7 mouse cellular contexts compared by ENCODE assay signal in the genomic region with DNA sequence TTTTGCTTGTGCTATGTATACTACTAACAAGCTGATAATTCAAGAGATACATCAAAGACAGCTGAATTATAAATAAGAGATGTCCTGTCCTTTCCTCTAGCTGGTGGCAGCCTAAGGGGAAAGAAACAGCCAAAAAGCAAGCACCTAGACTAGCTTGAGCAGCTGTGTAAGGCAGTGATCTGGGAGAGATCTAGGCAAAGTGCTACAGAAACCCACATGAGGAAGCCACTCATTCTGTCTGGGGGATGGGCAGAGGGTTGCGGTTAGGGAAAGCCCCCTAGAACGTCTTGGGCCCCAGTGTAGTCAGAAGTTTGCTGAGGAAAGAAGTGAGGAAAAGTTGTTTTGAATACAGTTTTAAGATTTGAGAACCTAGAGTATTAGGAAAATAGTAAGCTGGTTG. TPM values are rescaled to one million over a fixed set of nuclear protein-coding genes. Genes with fewer than 3 reads are reported as not detected.
DNase-seq lines count a peak whose midpoint lies in the region; ATAC-seq lines count a peak whose summit lies in the region.

No protein-coding gene starts in this region.

- H3K27ac ChIP-seq in hindbrain, embryonic 12.5 days: no peak overlapping the region
- H3K27ac ChIP-seq in stomach, embryonic 14.5 days (ENCODE audit: low read length): peak overlapping the region; percentile 11; the same call in 1 of the 2 replicates

- H3K9ac ChIP-seq in hindbrain, embryonic 12.5 days: peak overlapping the region; percentile 99
- peak overlapping the region; percentile 85 for H3K9ac ChIP-seq in stomach, embryonic 14.5 days (replicated peaks; ENCODE audit: low read depth, low read length)

- WGBS in hindbrain, embryonic 12.5 days: 70% methylated on average over 2 of the region's 2 CpGs
- 60% methylated on average over 2 of the region's 2 CpGs for WGBS in stomach, embryonic 14.5 days

- intact Hi-C loops in left cerebral cortex, postnatal 10 days (cut with DNase I): no loop called here

- H3K4me2 ChIP-seq in hindbrain, embryonic 12.5 days (replicated peaks): peak overlapping the region; percentile 100
- H3K4me2 ChIP-seq in stomach, embryonic 14.5 days (replicated peaks; ENCODE audit: low read depth, low read length): peak overlapping the region; percentile 98

- H3K9me3 ChIP-seq in hindbrain, embryonic 12.5 days (replicated peaks): no peaks in the 10 kb centered on the region
- no peaks in the 10 kb centered on the region for H3K9me3 ChIP-seq in stomach, embryonic 14.5 days (ENCODE audit: control insufficient read depth, low read depth, low read length)

- peaks cover 58% of the 10 kb centered on the region for H3K36me3 ChIP-seq in hindbrain, embryonic 12.5 days
- peaks cover 44% of the 10 kb centered on the region for H3K36me3 ChIP-seq in stomach, embryonic 14.5 days (ENCODE audit: control insufficient read depth, insufficient read depth, low read length)

- ATAC-seq in hindbrain, embryonic 12.5 days (ENCODE audit: low FRiP score): no peak
- ATAC-seq in stomach, embryonic 14.5 days (ENCODE audit: insufficient number of reproducible peaks, insufficient read depth, low FRiP score, low read depth): no peak

- H3K4me1 ChIP-seq in hindbrain, embryonic 12.5 days: peaks cover 28% of the 10 kb centered on the region
- H3K4me1 ChIP-seq in stomach, embryonic 14.5 days (ENCODE audit: control insufficient read depth, insufficient read depth, low read length): peaks cover 19% of the 10 kb centered on the region

- DNase-seq in CD8-positive naive resting alpha-beta T cell, adult 2 months (ENCODE audit: low read depth in 2 of 2, low spot score in 2 of 2): peak; percentile 66 to 74
- peak; percentile 81 for DNase-seq in T-cell, adult 2 months (ENCODE audit: low spot score)
- peak; percentile 29 for DNase-seq in lung, postnatal 10 days
- no peak for DNase-seq in urinary bladder, postnatal 14 days (ENCODE audit: low spot score)
- no peak for DNase-seq in left cerebral cortex, postnatal 10 days (ENCODE audit: extremely low spot score in 1 of 2, low spot score in 2 of 2)

- H3K4me3 ChIP-seq in hindbrain, embryonic 12.5 days: peak overlapping the region; percentile 99
- peak overlapping the region; percentile 95 for H3K4me3 ChIP-seq in stomach, embryonic 14.5 days (ENCODE audit: low read depth, low read length)

- no peaks in the 10 kb centered on the region for H3K27me3 ChIP-seq in hindbrain, embryonic 12.5 days
- no peaks in the 10 kb centered on the region for H3K27me3 ChIP-seq in stomach, embryonic 14.5 days (ENCODE audit: control insufficient read depth, insufficient read depth, low read length)

RNA-seq across cellular contexts. Expression of gene Fbrs, which starts 1.3 kb away (rescaled TPM):
- polyA plus RNA-seq in hindbrain, embryonic 12.5 days (2016; fragmentation: Nextera tagmentation; extraction: Ambion mirVana): 14.4 and 15.6 TPM in 2 replicates
- polyA plus RNA-seq in stomach, embryonic 14.5 days (2014; fragmentation: Nextera tagmentation; extraction: Ambion mirVana): 14.9 and 18.5 TPM in 2 replicates
- 10 to 100 TPM; 58.5 to 60.3 TPM for total RNA-seq in left cerebral cortex, postnatal 10 days (2021)

RNA-seq across cellular contexts. Expression of gene Prr14, which starts 20.9 kb away (rescaled TPM):
- polyA plus RNA-seq in hindbrain, embryonic 12.5 days (2016; fragmentation: Nextera tagmentation; extraction: Ambion mirVana): 55.4 and 56.3 TPM in 2 replicates
- polyA plus RNA-seq in stomach, embryonic 14.5 days (2014; fragmentation: Nextera tagmentation; extraction: Ambion mirVana): 49.9 and 55.0 TPM in 2 replicates
- total RNA-seq in left cerebral cortex, postnatal 10 days (2021): 10 to 100 TPM; 31.9 to 33.1 TPM

RNA-seq across cellular contexts. Expression of gene Zfp689, which starts 31.4 kb away (rescaled TPM):
- polyA plus RNA-seq in hindbrain, embryonic 12.5 days (2016; fragmentation: Nextera tagmentation; extraction: Ambion mirVana): 16.3 and 17.7 TPM in 2 replicates
- 7.9 and 9.1 TPM in 2 replicates for polyA plus RNA-seq in stomach, embryonic 14.5 days (2014; fragmentation: Nextera tagmentation; extraction: Ambion mirVana)
- 1 to 10 TPM; 6.3 to 6.8 TPM for total RNA-seq in left cerebral cortex, postnatal 10 days (2021)

RNA-seq across cellular contexts. Expression of gene Srcap, which starts 31.5 kb away (rescaled TPM):
- 90.8 and 96.2 TPM in 2 replicates for polyA plus RNA-seq in hindbrain, embryonic 12.5 days (2016; fragmentation: Nextera tagmentation; extraction: Ambion mirVana)
- polyA plus RNA-seq in stomach, embryonic 14.5 days (2014; fragmentation: Nextera tagmentation; extraction: Ambion mirVana): 60.5 and 65.2 TPM in 2 replicates
- 100 to 1,000 TPM; 101 to 108 TPM for total RNA-seq in left cerebral cortex, postnatal 10 days (2021)

RNA-seq across cellular contexts. Expression of gene Gm42715, which starts 39.1 kb away (rescaled TPM):
- 16.7 and 16.9 TPM in 2 replicates for polyA plus RNA-seq in hindbrain, embryonic 12.5 days (2016; fragmentation: Nextera tagmentation; extraction: Ambion mirVana)
- 20.8 and 22.1 TPM in 2 replicates for polyA plus RNA-seq in stomach, embryonic 14.5 days (2014; fragmentation: Nextera tagmentation; extraction: Ambion mirVana)
- 1 to 10 TPM; 8.6 to 8.7 TPM for total RNA-seq in left cerebral cortex, postnatal 10 days (2021)

Comparison
In these comparisons a context has a peak if more than half of its experiments do, and no peak if none do; other contexts are left out.
1. DNase-seq: peak in CD8-positive naive resting alpha-beta T cell, adult 2 months (2 of 2), T-cell, adult 2 months (single experiment) and lung, postnatal 10 days (single experiment); none in urinary bladder, postnatal 14 days (single experiment) and left cerebral cortex, postnatal 10 days (0 of 2).